Mouse (Mus musculus): ENCODE measurements at regions not wholly inside any gene's neighbourhood (a gene's known extent, or its start where the extent isn't known, plus 50 kb on each side); places are given as distances from the start of the nearest gene placed in this dataset.

DNA sequence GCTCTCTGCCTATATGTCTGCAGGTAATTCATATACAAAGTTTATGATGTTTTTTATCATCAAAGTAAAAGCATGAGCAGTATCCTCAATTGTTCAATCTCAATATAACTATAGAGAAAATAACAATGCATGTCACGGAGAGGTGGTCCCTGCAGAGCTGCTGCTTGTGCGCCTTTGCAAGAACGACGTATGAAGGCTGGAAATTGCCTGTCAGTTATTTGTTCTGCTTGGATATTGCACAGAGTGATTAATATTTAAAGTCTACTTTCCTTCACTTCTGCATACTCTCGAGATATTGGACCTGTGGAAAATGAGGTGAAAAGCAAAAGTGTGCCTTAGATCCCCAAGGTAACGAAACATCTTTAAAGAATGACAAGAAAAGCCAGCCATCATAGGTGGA lies 362.8 kb downstream of the Lmo7 start:
- no peak for TF ChIP-seq CTCF (IDR thresholded peaks at IDR 0.05; ENCODE audit: low read depth)
- TF ChIP-seq EP300 (IDR thresholded peaks at IDR 0.05; ENCODE audit: low read depth) = no peak
